Mouse (Mus musculus) adrenal gland, postnatal 14 days (tissue): ENCODE measurements at regions not wholly inside any gene's neighbourhood (a gene's known extent, or its start where the extent isn't known, plus 50 kb on each side); places are given as distances from the start of the nearest gene placed in this dataset.

Experiments used
- DNase-seq: peaks from one replicate; pipeline ENCODE4 v3.0.0; 2021; ENCODE audit warnings: mixed read lengths

DNA sequence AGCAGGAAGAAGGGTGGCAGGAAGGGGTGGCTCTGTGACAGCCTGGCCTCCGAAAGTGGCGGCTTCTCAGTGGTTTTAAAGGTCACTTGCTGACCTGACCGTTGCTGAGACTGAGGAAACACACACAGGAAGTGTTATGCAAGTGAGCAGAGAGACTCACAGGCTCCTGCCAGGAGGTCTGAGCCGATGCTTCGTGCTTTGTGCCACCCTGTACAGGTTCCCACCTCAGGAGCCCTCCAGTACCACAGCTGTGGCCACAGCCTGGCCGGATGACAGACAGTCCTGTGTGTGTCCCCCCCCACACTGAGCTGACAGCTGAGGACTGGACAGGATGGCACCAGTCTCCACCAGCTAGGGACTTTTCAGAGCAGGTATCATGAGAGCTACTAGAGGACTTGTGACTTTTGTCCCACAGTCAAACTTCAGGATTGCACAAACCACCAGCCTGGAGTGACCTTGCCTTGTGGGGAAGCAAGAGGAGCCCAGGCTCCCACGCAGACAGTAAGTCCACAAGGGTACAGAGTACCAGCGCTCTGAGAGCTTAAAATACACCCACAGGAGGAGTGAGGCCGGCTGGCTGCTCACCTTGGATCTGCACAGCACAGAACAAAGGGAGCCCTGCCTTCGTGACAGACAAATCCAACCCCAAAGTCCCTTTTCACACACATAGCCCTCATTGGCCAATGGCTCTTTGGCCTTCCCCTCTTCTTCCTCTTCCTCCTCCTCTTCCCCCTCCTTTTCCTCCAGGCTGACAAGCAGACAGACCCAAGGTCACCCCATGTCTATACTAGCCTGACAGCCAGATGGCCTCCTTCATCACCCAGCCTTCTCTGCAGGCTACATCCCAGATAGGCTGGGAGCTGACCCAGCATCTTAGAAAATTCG is 158.1 kb upstream of the Rreb1 start:
- peak; percentile 72 for DNase-seq

DNA sequence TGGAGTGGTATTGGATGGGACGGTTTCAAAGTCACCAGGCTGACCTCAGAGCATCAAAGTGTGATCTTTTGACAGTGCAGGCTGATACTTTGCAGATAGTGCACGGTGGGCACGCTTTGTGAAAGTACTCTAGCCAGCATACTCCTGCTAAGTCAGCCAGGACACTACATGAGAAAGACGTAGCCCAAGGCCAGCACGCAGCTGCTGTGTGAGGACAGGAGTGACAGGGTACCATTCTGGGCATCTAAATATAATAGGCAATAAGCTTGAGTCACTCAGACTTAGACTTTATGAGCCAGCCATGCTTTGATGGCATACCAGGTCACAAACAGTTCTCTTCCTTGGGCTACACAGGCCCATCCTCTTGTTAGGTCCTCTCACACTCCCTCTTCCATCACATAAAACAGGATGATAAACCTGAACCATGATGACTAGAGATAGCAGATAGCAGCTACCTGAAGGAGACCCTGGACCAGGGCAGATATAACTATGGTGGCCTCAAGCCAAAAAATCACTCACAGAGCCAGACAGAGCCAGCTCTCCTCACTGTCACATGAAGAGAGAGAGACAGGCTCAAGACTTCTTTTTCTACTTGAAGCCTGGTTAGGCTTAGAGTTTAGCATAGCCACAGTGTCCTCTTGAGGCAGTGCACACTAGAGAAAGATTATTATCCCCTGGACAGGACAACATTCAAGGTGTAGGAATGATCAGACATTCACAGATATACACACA is 156.7 kb upstream of the Rreb1 start:
- no peak for DNase-seq

DNA sequence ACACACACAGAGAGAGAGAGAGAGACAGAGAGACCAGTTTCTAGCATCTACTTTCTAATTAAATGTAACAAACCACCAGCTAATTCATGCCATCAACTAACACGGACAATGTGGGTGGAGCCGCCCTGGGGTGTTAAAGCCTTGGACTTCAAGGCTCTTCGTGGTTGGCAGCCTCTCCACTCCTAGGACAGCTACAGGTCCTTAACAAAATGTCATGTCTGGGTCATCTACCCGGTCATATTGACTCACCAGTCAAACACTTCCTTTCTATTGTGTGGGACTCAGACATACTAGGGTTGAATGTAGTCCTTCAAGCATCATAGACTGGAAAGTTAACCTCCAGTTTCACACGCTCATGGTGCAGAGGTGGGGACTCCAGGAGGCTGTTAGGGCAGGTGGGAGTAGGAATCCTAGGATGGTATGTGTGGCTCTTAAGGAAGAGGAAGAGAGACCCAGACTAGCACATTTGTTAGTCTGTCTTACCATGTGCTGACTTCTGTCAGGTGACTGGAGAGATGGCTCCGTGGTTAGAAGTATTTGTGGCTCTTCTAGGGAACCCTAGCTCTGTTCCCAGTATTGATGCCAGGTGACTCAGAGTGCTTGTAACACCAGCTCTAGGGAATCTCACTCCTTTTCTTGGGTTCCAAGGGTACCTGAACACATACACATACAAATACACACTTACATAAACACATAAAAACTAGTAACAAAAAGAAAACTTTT is 155.7 kb upstream of the Rreb1 start:
- peak; percentile 34 for DNase-seq

DNA sequence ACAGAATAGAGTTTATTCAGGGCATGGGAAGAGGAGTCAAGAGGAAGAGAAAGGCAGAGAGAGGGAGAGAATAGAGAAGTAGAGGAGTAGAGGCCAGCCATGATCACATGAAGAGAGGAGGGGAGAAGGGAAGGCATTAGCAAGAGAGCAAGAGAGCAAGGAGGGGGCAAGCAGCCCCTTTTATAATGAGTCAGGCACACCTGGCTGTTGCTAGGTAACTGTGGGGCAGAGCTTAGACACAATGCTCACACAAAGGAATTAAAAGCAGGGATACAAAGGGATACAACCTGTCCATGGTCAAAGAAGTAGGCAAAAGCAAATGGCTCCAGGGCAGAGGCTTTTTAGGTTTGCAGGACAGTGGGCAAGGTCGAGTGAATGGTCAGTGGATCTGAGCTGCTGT is 153.5 kb upstream of the Rreb1 start:
- no peak for DNase-seq

DNA sequence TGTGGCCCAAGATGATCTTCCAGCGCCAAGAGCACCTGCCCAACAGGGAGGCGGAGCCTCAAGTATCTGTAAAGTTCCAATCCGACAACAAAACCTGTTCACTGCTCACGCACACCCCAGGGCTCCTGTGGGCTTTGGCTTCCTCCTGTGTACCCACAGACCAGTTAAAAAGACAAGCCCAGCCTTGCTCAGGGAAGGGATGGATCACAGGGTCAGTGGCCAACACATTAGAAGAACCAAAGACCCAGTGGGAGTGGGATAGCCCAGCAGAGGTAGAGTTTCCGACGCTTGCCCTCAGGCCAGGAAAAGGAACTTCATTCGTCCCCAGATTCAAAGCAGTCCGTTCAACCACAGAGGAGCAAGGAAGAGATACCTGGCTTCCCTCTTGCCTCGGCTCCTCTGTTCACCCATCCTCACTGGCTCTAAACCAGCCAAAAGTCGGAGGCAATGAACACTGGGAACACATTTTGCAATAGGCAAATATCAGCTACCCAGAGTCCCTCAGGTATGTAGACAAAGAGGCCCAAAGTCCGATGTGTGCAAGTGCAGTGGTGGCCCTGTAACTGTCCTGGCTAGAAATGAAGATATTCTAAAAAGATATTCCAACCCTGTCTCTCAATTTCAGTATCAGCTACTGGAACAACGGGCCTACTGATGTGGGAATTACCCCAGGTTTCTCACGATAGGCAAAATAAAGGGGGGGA is 152.5 kb upstream of the Rreb1 start:
- no peak for DNase-seq

DNA sequence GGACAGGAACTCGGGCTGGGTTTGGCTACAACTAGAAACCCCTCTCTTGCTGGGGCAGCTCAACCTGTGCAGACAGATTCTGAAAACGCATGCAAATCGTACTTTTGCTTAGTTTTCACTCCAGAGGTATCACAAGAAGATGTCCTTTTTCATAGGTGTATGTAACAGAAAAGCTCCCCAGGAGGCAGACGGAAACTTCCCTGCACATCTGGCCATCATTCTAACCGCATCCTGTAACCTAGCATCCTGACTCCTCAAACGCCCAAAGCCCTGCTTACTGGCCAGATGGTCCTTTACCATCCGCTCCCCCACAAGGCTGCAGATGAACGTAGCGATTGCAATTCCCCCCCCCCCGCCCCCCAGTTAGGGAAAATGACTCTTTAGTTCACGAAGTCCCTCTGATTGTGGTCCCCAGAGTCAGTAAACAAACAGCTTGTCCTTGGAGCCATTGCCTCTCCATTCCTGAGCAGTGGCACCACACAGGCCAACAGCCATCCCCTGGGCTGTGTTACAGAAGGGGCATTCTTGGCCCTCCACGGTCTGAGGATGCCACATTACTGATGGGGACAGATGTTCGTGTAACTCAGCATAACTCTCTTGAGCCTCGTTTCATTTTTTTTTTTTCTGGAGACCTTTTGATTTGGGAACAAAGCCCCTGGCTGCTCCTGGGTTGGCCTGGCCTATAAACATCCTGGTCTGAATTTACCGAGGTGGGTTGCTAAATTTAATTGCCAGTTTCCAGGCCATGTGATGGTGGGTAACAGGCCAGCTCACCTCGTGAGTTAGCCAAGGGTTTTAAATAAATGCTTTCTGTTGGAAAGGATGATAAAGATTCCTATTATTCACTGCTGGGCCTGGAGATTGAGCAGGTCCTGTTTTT is 149.6 kb upstream of the Rreb1 start:
- no peak for DNase-seq

DNA sequence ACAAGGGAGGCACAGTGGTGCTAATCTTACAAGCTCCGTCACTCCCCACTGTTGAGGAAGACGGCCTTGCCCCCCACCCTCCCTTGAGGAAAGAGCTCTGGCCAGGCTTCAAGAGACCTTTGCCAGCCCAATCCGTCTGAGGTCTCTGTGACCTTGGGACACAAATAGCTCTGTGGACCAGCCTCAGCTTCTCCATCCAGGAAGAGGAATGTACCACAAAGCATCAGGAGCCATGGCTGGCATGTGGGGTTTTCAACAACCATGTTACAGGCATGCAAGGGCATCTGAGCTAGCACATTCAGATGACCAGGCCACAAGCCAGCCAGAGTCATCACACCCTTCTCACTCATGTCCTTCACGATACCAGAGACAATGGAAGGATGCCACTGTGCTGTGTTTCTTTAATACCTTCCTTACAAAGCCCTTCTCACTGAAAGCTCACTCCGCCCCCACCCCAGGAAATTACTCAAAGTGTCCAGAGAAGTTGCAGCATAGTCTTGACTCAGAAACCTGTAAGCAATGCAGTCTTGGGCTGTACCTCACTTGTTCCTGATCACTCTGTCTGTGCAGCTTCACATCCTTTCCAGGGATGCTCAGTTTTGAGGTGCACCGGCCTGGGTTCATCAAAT is 148.8 kb upstream of the Rreb1 start:
- DNase-seq = no peak

DNA sequence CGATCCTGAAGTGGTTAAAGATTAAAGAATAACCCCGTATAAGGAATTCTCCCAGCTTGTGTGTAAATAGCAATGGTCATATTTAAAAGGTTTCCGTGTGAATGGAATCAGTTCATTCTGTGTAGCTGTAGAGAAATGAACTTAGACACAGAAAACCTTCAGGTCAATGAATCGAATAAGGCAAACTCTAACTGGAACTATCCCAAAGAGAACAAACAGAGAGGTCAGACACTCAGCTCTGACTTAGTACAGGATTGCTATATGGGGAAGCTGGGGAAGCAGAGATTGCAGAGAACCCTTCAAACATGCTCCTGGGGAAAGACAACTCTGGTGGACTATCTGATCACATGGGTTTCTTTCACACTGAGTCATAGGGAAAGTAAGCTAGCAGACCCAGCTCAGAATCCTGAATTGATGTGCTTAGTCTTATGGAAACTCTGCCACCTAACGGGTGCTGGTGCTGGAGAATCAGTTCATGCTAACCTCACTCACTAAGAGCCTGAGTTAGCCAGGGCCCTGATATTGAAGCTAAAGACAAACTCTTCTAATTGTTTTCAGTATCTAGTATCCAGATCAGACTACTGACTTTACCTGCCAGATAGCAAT is 145.3 kb upstream of the Rreb1 start:
- no peak for DNase-seq

DNA sequence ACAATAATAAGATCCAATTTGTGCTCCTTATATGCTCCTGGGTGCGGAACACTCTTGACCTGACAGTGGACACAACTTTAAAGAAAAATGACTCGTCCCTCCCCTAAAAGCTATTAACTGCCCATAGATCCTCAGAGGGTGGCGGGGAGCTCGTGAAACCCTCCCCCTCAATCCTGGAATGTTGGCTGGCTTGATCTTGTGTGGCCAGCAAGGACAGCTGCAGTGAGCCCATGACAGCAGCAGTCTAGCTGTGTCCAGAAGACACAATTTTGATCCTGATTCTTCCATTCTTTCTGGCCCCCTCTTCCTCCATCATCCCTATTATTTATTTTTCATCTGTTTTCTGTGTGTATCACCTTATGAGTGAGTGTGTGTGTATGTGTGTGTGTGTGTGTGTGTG is 141.8 kb upstream of the Rreb1 start:
- DNase-seq = no peak

DNA sequence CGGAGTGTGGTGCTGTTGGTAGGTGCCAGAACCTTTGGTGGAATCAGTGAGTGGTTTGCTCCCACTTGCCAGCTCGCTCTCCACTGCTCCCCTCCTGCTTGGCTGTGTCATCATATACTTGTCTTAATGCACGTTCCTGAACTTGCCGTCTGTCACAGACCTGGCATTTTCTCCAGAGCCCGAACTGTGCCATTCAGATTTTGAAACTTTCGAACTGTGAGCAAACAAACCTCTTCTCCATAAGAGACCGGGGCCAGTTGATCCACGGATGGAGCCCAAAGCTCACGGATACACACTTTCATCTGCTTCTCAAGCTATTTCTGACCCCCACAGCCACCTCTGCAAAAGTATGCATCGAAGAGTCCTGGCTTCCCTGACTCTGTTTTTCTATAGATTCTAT is 141.0 kb upstream of the Rreb1 start:
- DNase-seq = no peak

DNA sequence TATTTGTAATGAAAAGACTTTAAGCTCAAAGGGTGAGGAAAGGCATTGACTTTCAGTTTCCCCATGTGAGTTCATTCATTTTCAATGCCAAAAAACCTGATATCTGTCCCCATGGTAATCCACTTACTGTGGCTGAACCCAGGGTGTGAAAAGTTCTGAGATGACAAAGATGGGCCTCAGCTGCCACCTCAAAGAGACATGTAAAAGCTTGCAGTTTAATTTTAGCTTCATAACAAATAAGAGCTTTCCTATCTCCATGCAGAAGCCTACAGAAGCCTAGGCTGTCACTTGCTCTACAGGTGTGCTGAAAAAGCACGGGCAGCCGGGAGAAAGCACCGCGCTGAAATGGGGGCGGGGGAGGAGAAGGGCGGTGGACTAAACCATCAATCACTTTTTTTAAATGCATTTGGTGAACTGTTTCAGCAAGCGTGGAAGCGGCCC is 140.1 kb upstream of the Rreb1 start:
- DNase-seq = no peak

DNA sequence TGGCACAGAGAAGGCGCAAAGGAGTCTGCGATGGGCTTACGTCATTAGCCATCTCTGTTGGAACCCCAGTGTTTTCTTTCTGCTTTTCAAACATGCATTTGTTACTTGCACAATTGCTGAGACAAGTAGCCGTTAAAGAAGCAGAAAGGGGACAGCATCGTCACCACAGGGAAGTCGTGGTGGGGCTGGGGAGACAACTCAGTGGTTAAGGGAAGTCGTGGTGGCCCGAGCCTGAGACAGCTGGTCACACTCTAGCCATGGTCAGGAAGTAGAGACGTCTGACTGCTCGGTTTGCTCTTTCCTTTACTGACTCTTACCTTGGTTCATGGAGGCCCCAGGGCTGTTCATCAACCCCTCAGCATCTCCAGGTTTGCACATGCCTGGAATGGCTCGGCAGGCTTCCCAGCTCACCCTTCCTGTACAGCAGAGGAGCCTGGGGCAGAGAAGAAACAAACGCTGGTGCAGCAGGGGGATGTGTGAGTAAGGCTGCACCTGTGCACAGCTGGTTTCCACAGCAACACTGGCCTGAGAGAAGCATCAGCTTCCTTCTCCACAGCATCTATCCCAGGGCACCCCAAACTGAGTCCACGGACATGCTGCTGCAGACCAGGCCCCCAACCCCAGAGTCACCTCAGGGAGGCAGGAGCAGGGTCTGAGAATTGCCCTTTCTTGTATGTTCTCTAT is 135.6 kb upstream of the Rreb1 start:
- no peak for DNase-seq

DNA sequence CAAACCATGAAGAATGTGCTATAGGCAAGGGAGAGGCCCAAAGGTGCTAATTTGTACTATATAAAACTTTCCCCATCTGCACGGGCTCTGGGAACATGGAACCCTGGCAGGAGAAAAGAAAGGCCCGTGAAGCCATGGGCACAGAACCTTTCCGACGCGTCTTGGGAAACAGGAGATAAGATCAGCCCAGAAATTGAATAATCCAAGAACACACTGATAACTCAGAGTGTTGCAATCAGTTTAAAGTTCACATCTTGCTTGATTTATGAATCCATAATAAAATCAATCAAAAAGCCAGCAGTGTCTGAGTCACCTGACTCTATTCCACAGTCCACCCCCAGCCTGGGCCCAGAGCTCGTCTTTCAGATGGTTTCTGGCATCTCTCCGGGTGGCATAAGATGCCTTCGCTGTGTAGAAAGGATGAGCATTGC is 133.4 kb upstream of the Rreb1 start:
- peak; percentile 57 for DNase-seq

DNA sequence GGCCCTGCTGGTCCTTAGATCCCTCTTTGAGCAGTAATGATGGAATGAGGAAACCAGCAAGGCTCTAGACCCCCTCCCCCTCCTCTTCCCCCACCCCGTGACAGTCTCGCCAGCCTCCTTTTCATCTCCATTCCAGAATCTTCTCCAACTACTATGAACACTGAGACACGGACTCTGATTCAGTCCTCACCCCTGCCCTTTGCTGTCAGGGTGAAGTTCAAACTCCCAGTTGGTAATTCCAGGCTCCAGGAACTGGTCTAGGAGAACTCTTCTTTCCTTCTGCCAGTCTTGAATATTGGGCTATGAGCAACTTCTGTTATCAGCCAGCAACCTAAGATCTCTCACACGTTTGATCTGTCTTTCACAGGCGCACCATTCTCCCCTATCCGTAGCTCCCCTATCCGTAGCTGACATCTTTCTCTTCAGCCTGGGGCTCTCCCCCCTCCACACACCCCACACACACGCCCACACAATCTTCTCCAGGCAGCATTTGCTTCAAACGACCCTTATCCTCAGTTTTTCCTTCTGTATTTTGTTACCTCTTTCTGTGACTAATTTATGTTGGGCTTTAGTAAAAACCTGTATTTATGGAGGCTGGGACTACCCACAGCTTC is 128.6 kb upstream of the Rreb1 start:
- no peak for DNase-seq

DNA sequence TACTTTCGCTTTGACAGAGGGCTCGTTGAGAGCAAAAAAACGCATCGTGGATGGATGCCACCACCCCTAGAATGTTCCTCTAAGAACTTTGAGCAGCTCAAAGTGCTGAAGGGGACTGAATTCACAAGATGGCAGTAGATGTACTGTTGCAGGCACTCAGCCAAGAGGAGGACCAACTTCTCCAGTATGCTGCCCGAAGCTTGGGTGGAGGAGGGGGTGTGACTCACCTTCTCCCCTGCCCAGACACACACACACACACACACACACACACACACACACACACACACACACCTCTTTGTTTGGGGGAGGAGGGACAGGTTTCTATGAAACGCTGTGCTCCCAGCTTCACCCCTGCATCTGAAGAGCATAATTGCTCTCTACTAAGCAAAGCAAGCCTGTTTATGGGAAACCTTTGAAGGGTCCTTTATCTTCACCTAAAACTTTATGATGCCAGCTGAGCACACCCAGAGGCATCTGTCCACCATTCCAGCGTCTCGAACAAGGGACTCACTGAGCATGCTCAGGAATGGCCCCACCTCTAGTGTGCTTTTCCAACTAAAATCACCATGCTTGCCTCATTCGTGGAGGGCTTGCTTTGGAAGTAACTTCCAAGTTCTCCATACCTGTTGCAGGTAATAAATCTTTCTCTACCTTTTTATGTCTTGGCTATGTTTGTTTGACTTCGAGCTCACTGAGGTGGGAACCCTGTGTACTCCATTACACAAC is 126.8 kb upstream of the Rreb1 start:
- DNase-seq = no peak

DNA sequence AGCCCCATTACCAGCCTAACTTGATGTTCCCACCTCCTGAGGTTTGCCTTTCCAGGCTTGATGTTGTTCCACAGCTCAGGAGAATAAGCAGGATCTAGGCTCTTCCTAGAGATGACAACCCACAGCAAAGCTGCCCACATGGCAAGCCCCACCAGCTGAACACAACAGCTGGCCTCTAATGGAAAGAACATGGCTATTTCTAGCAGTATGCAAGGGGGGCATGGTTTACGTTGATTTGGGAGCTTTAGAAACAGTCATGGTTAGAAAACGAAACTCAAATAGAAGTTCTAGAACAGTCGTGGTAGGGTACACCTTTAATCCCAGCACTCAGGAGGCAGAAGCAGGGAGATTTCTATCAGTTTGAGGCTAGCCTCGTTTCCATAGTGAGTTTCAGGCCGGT is 123.5 kb upstream of the Rreb1 start:
- DNase-seq = no peak

DNA sequence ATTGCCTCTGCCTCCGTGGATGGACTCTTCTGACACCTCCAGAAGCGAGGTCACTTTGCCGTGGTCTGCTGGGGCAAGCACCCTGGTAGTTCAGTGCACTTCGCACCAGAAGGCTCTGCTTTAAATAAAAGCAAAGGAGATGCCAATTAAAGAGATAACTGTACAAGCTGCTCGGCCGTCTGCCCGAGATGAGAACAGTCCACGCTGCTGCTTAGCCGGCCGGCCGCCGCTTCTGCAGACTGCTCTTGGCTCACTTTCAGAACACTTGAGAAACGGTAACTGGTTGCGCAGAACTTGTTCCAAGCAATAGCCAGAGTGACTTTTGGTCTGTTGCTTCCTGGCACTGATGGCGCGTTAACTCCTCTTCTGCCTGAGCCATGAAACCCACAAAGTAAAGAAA is 121.0 kb upstream of the Rreb1 start:
- DNase-seq = peak; percentile 78

DNA sequence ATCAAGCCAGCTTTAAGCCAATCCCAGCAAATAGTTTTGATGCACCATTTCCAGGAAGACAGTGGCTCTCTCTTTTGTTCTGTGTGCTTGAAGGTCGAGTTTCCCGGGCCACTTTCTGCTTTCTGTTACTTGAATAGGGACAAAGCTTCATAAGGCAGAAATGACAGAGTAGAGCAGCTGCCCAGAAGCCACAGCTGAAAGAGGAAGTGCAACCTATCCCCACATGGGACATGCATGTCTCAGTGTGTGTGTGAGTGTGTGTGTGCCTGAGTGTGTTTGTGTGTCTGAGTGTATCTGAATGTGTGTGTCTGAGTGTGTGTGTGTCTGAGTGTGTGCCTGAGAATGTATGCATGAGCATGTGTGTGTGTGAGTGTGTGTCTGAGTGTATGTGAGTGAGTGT is 120.2 kb upstream of the Rreb1 start:
- DNase-seq = no peak

DNA sequence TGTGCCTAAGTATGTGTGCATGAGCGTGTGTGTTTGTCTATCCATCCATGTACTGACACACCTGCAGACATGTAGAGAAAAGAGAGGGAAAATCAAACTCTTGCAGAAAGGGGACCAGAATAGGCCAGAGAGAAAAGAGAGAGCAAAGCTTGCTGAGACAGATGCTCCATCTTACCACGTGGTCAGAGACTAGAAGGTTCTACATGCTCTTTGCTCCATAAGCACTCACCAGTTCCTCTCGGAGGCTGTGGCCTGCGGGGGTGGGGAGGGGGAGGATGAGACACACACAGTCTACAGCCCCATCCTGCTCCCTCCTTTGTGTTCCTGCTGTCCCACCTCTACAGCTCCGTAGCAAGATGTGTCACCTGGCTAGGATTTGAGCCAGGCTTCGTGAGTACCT is 119.7 kb upstream of the Rreb1 start:
- no peak for DNase-seq
